Mouse (Mus musculus) forebrain, embryonic 14.5 days (tissue): ENCODE data around the gene Sptbn4. TPM values are rescaled to one million over a fixed set of nuclear protein-coding genes. Genes with fewer than 3 reads are reported as not detected.

Experiments used
- ATAC-seq: fragments of 200-750 bp; cut with Nextera tagmentation; 2 replicates; pipeline ENCODE4 v1.8.0; 2017; ENCODE audit warnings: mild to moderate bottlenecking, moderate library complexity
- DNase-seq: peaks from one replicate; pipeline ENCODE4 v3.0.0-alpha.2; 2015; ENCODE audit warnings: low spot score
- H3K27ac ChIP-seq: fragments of 300-500 bp; sonication (generic); 2 replicates; pipeline ENCODE4 v1.5.1; 2014; ENCODE audit warnings: low read depth, mild to moderate bottlenecking, control low read depth, low read length, moderate library complexity
- H3K27me3 ChIP-seq: fragments of 300-500 bp; sonication (generic); replicated peaks from 2 replicates; pipeline ENCODE4 v1.6.1; 2014; ENCODE audit warnings: low read length, control low read depth, mixed read lengths; ENCODE audit not compliant: control insufficient read depth, insufficient read depth
- H3K36me3 ChIP-seq: fragments of 300-500 bp; sonication (generic); 2 replicates; pipeline ENCODE4 v1.6.1; 2014; ENCODE audit warnings: low read length, control low read depth; ENCODE audit not compliant: control insufficient read depth, insufficient read depth
- H3K4me1 ChIP-seq: fragments of 300-500 bp; sonication (generic); 2 replicates; pipeline ENCODE4 v1.6.1; 2014; ENCODE audit warnings: antibody characterized with exemption, low read length, control low read depth; ENCODE audit not compliant: control insufficient read depth, insufficient read depth
- H3K4me2 ChIP-seq: fragments of 300-500 bp; sonication (generic); 2 replicates; pipeline ENCODE4 v1.6.1; 2014; ENCODE audit warnings: mild to moderate bottlenecking, control low read depth, low read length
- H3K4me3 ChIP-seq: fragments of 300-500 bp; sonication (generic); 2 replicates; pipeline ENCODE4 v1.5.1; 2014; ENCODE audit warnings: low read depth, low read length, control low read depth
- H3K9ac ChIP-seq: fragments of 300-500 bp; sonication (generic); 2 replicates; pipeline ENCODE4 v1.6.1; 2014; ENCODE audit warnings: mild to moderate bottlenecking, low read length, control low read depth, moderate library complexity
- H3K9me3 ChIP-seq: fragments of 300-500 bp; sonication (generic); replicated peaks from 2 replicates; pipeline ENCODE4 v1.6.1; 2016; ENCODE audit warnings: low read length, control low read depth, mixed read lengths; ENCODE audit not compliant: control insufficient read depth
- WGBS: fragments of 180-500 bp; shearing (Covaris S2); extraction: QIAGEN DNeasy Blood & Tissue Kit; methylation state at CpG from one replicate; pipeline ENCODE4 v1.1.7; 2014; 5-methylcytosine and 5-hydroxymethylcytosine counted together
- polyA plus RNA-seq: library from polyadenylated mRNA; unstranded; fragments of >200 nt; fragmentation: Nextera tagmentation; extraction: Ambion mirVana; gene quantifications from 2 replicates; pipeline ENCODE4 v1.2.1, GENCODE M21; 2014

The Sptbn4 gene
- polyA plus RNA-seq, 1 experiment from 2014 or later: 1.7 TPM

GRCm38 (mm10) chr7:27404203-27404942 lies 43.1 kb downstream of the Sptbn4 start:
- no peaks in the 10 kb centered on the region for H3K36me3 ChIP-seq
- H3K9ac ChIP-seq: no peak overlapping the region
- WGBS: 6% methylated on average over 77 of the region's 81 CpGs
- peak overlapping the region; percentile 7; the same call in 1 of the 2 replicates for H3K4me2 ChIP-seq
- no peak for ATAC-seq
- H3K27me3 ChIP-seq: peaks cover 73% of the 10 kb centered on the region
- H3K4me1 ChIP-seq: no peaks in the 10 kb centered on the region
- H3K9me3 ChIP-seq: 0 out of 2 replicates have a peak, but pooled peaks cover 5% of the 10 kb centered on the region
- no peak for DNase-seq
- H3K27ac ChIP-seq: no peak overlapping the region
- H3K4me3 ChIP-seq: 0 out of 2 replicates have a peak overlapping the region, but pooled peaks have one; percentile 9

GRCm38 (mm10) chr7:27402675-27403074 lies 44.8 kb downstream of the Sptbn4 start:
- WGBS: 5% methylated on average over 16 of the region's 16 CpGs
- no peak overlapping the region for H3K9ac ChIP-seq
- H3K4me3 ChIP-seq: no peak overlapping the region
- peaks cover 65% of the 10 kb centered on the region for H3K27me3 ChIP-seq
- DNase-seq: peak; percentile 65
- H3K27ac ChIP-seq: no peak overlapping the region
- H3K36me3 ChIP-seq: no peaks in the 10 kb centered on the region
- H3K4me2 ChIP-seq: no peak overlapping the region
- ATAC-seq: 0 out of 2 replicates have a peak, but pooled peaks have one; percentile 32
- 0 out of 2 replicates have a peak, but pooled peaks cover 5% of the 10 kb centered on the region for H3K9me3 ChIP-seq
- H3K4me1 ChIP-seq: no peaks in the 10 kb centered on the region

- peaks cover 66% of the 10 kb centered on the region for H3K27me3 ChIP-seq
- H3K4me2 ChIP-seq: no peak overlapping the region
- H3K36me3 ChIP-seq: no peaks in the 10 kb centered on the region
- H3K4me3 ChIP-seq: no peak overlapping the region
- ATAC-seq (no peak), DNase-seq (no peak)
- H3K27ac ChIP-seq: no peak overlapping the region
- peaks cover 5% of the 10 kb centered on the region; the same call in 1 of the 2 replicates for H3K4me1 ChIP-seq
- WGBS: 80% methylated on average over 7 of the region's 7 CpGs
- H3K9me3 ChIP-seq: 0 out of 2 replicates have a peak, but pooled peaks cover 5% of the 10 kb centered on the region
- H3K9ac ChIP-seq: no peak overlapping the region
Measured at GRCm38 (mm10) chr7:27400545-27400944, 46.9 kb downstream of the Sptbn4 start.

- Histone ChIP-seq H3K27me3 (peaks cover 58% of the 10 kb centered on the region), H3K9me3 (no peaks in the 10 kb centered on the region), H3K4me3 (peak overlapping the region; percentile 47; the same call in 1 of the 2 replicates), H3K36me3 (no peaks in the 10 kb centered on the region), H3K9ac (no peak overlapping the region), H3K4me1 (peaks cover 5% of the 10 kb centered on the region; the same call in 1 of the 2 replicates), H3K27ac (no peak overlapping the region), H3K4me2 (peak overlapping the region; percentile 72)
- WGBS: 18% methylated on average over 26 of the region's 26 CpGs
- DNase-seq: peak; percentile 71
- ATAC-seq: peak; percentile 47
Measured at GRCm38 (mm10) chr7:27397048-27397949, 50.2 kb downstream of the Sptbn4 start.

- H3K27ac ChIP-seq: no peak overlapping the region
- H3K9me3 ChIP-seq: no peaks in the 10 kb centered on the region
- H3K9ac ChIP-seq: peak overlapping the region; percentile 60
- WGBS: 2% methylated on average over 33 of the region's 68 CpGs
- peak; percentile 47 for DNase-seq
- H3K27me3 ChIP-seq: peaks cover 59% of the 10 kb centered on the region
- peak; percentile 60 for ATAC-seq
- H3K4me3 ChIP-seq: peak overlapping the region; percentile 47
- H3K4me2 ChIP-seq: peak overlapping the region; percentile 72
- H3K36me3 ChIP-seq: no peaks in the 10 kb centered on the region
- peaks cover 5% of the 10 kb centered on the region; the same call in 1 of the 2 replicates for H3K4me1 ChIP-seq
Measured at GRCm38 (mm10) chr7:27396184-27397047, 51.1 kb downstream of the Sptbn4 start.

- Histone ChIP-seq H3K4me3 (peak overlapping the region; percentile 47), H3K27ac (no peak overlapping the region), H3K4me1 (peaks cover 5% of the 10 kb centered on the region; the same call in 1 of the 2 replicates), H3K27me3 (peaks cover 66% of the 10 kb centered on the region), H3K4me2 (peak overlapping the region; percentile 72), H3K36me3 (no peaks in the 10 kb centered on the region), H3K9ac (no peak overlapping the region; the same call in 1 of the 2 replicates), H3K9me3 (no peaks in the 10 kb centered on the region)
- WGBS: 2% methylated on average over 22 of the region's 22 CpGs
- DNase-seq (no peak), ATAC-seq (no peak)
Measured at GRCm38 (mm10) chr7:27395521-27396183, 51.8 kb downstream of the Sptbn4 start.

- H3K27me3 ChIP-seq: peaks cover 45% of the 10 kb centered on the region
- H3K9me3 ChIP-seq: no peaks in the 10 kb centered on the region
- no peak overlapping the region for H3K4me3 ChIP-seq
- H3K27ac ChIP-seq: no peak overlapping the region
- no peak for DNase-seq
- WGBS: 46% methylated on average over 16 of the region's 16 CpGs
- H3K36me3 ChIP-seq: no peaks in the 10 kb centered on the region
- no peak overlapping the region for H3K9ac ChIP-seq
- no peak for ATAC-seq
- H3K4me2 ChIP-seq: no peak overlapping the region
- peaks cover 1% of the 10 kb centered on the region; the same call in 1 of the 2 replicates for H3K4me1 ChIP-seq
Measured at GRCm38 (mm10) chr7:27391416-27391815, 56.1 kb downstream of the Sptbn4 start.

- Histone ChIP-seq H3K36me3 (no peaks in the 10 kb centered on the region), H3K9me3 (no peaks in the 10 kb centered on the region), H3K9ac (no peak overlapping the region), H3K4me1 (no peaks in the 10 kb centered on the region), H3K4me3 (no peak overlapping the region), H3K27ac (no peak overlapping the region), H3K4me2 (no peak overlapping the region), H3K27me3 (peaks cover 23% of the 10 kb centered on the region)
- ATAC-seq: no peak
- WGBS: 67% methylated on average over 6 of the region's 6 CpGs
- DNase-seq: no peak
Measured at GRCm38 (mm10) chr7:27389213-27389612, 58.3 kb downstream of the Sptbn4 start.
